Comparison of ENCODE assay signal across 29 mouse cellular contexts in genomic region chr6:108676783-108677340, GRCm38 (mm10). TPM values are rescaled to one million over a fixed set of nuclear protein-coding genes. Genes with fewer than 3 reads are reported as not detected.
DNase-seq lines count a peak whose midpoint lies in the region; ATAC-seq and TF ChIP-seq lines count a peak whose summit lies in the region.
"Had no signal": no experiment of that assay in that cellular context is flagged by ENCODE, and none has a peak within 500 bp of the region (broad histone marks: within the 10 kb centered on the region; RNA-seq: fewer than 3 reads in every experiment).

No protein-coding gene starts in this region.

- peak; percentile 70; the same call in 1 of the 2 replicates for ATAC-seq in liver, embryonic 14.5 days (ENCODE audit: insufficient read depth)
- ATAC-seq in erythroblast, adult 5-6 weeks (replicated peaks; ENCODE audit: low FRiP score, poor library complexity, severe bottlenecking), result no peak
- ATAC-seq: CD4-positive, CD25-positive, alpha-beta regulatory T cell, adult 4 months; forebrain, embryonic 16.5 days; midbrain, embryonic 16.5 days had no signal

- no peak overlapping the region for H3K9ac ChIP-seq in liver, embryonic 14.5 days (replicated peaks)
- H3K9ac ChIP-seq: embryonic facial prominence, embryonic 12.5 days; hindbrain, embryonic 13.5 days; neural tube, embryonic 13.5 days had no signal

- peak; percentile 85 for DNase-seq in adrenal gland, adult 2 months
- DNase-seq in adrenal gland, postnatal 4 days (ENCODE audit: low spot score in 2 of 2), result no peak
- peak; percentile 81 for DNase-seq in 3134 (ENCODE audit: extremely low read depth, insufficient read length, low spot score)
- peak; percentile 83 for DNase-seq in adrenal gland, adult 8-10 months
- DNase-seq in liver, embryonic 14.5 days (ENCODE audit: low read depth in 3 of 3, low spot score in 3 of 3), result no peak
- no peak for DNase-seq in right cerebral cortex, postnatal 14 days
- DNase-seq in left cerebral cortex, postnatal 25 days (ENCODE audit: low spot score in 2 of 2), result no peak
- DNase-seq: cerebellum, adult 11-12 months; cerebellum, adult 9-11 months; embryo, embryonic 11 days; kidney, adult 8-10 months; kidney, postnatal 4 days; layer of hippocampus, adult 9-11 months; lung, postnatal 4 days; spleen, adult 18-20 months; thymus, adult 18-20 months; thymus, postnatal 36 days had no signal

- H3K36me3 ChIP-seq in liver, embryonic 14.5 days (replicated peaks; ENCODE audit: control insufficient read depth, insufficient read depth, low read depth), result no peaks in the 10 kb centered on the region
- H3K36me3 ChIP-seq: embryonic facial prominence, embryonic 12.5 days; forebrain, embryonic 10.5 days; hindbrain, embryonic 13.5 days; midbrain, embryonic 10.5 days; neural tube, embryonic 13.5 days had no signal

- H3K27ac ChIP-seq in liver, embryonic 14.5 days, result no peak overlapping the region
- H3K27ac ChIP-seq: embryonic facial prominence, embryonic 12.5 days; forebrain, embryonic 10.5 days; gastrocnemius, adult 2 months; hindbrain, embryonic 13.5 days; kidney, postnatal 0 days; midbrain, embryonic 10.5 days; neural tube, embryonic 13.5 days had no signal

- 40% methylated on average over 9 of the region's 9 CpGs for WGBS in liver, embryonic 14.5 days (ENCODE audit: insufficient replicate concordance)

- no peak overlapping the region for H3K4me3 ChIP-seq in liver, embryonic 14.5 days (ENCODE audit: insufficient read depth in 1 of 2, low read depth in 2 of 2, low read length in 2 of 2)
- H3K4me3 ChIP-seq: embryonic facial prominence, embryonic 12.5 days; forebrain, embryonic 10.5 days; gastrocnemius, adult 2 months; hindbrain, embryonic 13.5 days; midbrain, embryonic 10.5 days; neural tube, embryonic 13.5 days had no signal

- no peaks in the 10 kb centered on the region for H3K27me3 ChIP-seq in liver, embryonic 14.5 days (ENCODE audit: control insufficient read depth, insufficient read depth, low read length)
- H3K27me3 ChIP-seq: embryonic facial prominence, embryonic 12.5 days; hindbrain, embryonic 13.5 days; neural tube, embryonic 13.5 days had no signal

- no peak overlapping the region for H3K4me2 ChIP-seq in liver, embryonic 14.5 days (ENCODE audit: low read depth)
- H3K4me2 ChIP-seq: embryonic facial prominence, embryonic 12.5 days; heart, embryonic 11.5 days; hindbrain, embryonic 13.5 days; neural tube, embryonic 13.5 days had no signal

- peaks cover 14 to 18% of the 10 kb centered on the region in 2 experiments for H3K4me1 ChIP-seq in liver, embryonic 14.5 days (replicated peaks; ENCODE audit: control insufficient read depth in 2 of 2, insufficient read depth in 2 of 2, low read length in 1 of 2)
- H3K4me1 ChIP-seq: embryonic facial prominence, embryonic 12.5 days; forebrain, embryonic 10.5 days; hindbrain, embryonic 13.5 days; midbrain, embryonic 10.5 days; neural tube, embryonic 13.5 days had no signal

- no peak for TF ChIP-seq CTCF in liver, embryonic 14.5 days (IDR thresholded peaks at IDR 0.05; ENCODE audit: low read depth)

- H3K9me3 ChIP-seq in liver, embryonic 14.5 days (ENCODE audit: control insufficient read depth, low read length), result no peaks in the 10 kb centered on the region
- H3K9me3 ChIP-seq: embryonic facial prominence, embryonic 12.5 days; forebrain, embryonic 10.5 days; hindbrain, embryonic 13.5 days; midbrain, embryonic 10.5 days; neural tube, embryonic 13.5 days had no signal

- intact Hi-C loops in left cerebral cortex, postnatal 25 days (cut with DNase I), result no loop called here

- TF ChIP-seq EP300 in liver, embryonic 14.5 days (IDR thresholded peaks at IDR 0.05; ENCODE audit: low read depth), result 0 out of 2 replicates have a peak, but pooled peaks have one; percentile 33

RNA-seq across cellular contexts. Expression of gene Bhlhe40, which starts 16.4 kb away (rescaled TPM):
- total RNA-seq in adrenal gland, adult 2 months (2021), result 10 to 100 TPM; 61.4 to 91.7 TPM
- 26.4 and 50.5 TPM in 2 replicates for polyA plus RNA-seq in adrenal gland, adult 2 months (2012; rRNA removed)
- 10 to 100 TPM; 44.4 to 48.6 TPM for total RNA-seq in adrenal gland, postnatal 4 days (2021)
- 10 to 100 TPM; 51.3 to 72.1 (median 68.6) TPM for total RNA-seq in adrenal gland, adult 8-10 months (2022)
- 2.1 and 2.3 TPM in 2 replicates for polyA plus RNA-seq in liver, embryonic 14.5 days (2012; rRNA removed)
- polyA plus RNA-seq in liver, embryonic 14.5 days (2014; fragmentation: Nextera tagmentation; extraction: Ambion mirVana), result 5.2 and 5.3 TPM in 2 replicates
- 3.3 and 8.6 TPM in 2 replicates for total RNA-seq in erythroblast, adult 5-6 weeks (2015; ENCODE audit: low replicate concordance)
- 2.9 and 11.7 TPM in 2 replicates for total RNA-seq in erythroblast, adult 5-6 weeks (2017; ENCODE audit: low replicate concordance)
- total RNA-seq in left cerebral cortex, postnatal 25 days (2021), result 100 to 1,000 TPM in 1 of 2 experiments, 10 to 100 TPM in 1; 78.2 to 102 TPM

Comparison
In these comparisons a context has a peak if more than half of its experiments do, and no peak if none do; other contexts are left out.
1. DNase-seq: peak in adrenal gland, adult 2 months (single experiment), 3134 (single experiment) and adrenal gland, adult 8-10 months (single experiment); none in adrenal gland, postnatal 4 days (0 of 2), liver, embryonic 14.5 days (0 of 3), right cerebral cortex, postnatal 14 days (single experiment) and left cerebral cortex, postnatal 25 days (0 of 2).